Mouse (Mus musculus) heart, embryonic 16.5 days (tissue): Measurements from ENCODE around the gene Adprm. TPM values are rescaled to one million over a fixed set of nuclear protein-coding genes. Genes with fewer than 3 reads are reported as not detected.

Experiments
- ATAC-seq: fragments of 200-750 bp; cut with Nextera tagmentation; replicated peaks from 2 replicates; pipeline ENCODE4 v1.8.0; 2017; ENCODE audit warnings: moderate number of reproducible peaks; ENCODE audit not compliant: insufficient read depth, low FRiP score; ENCODE audit errors: extremely low read depth
- H3K27ac ChIP-seq: fragments of 300-500 bp; sonication (generic); 2 replicates; pipeline ENCODE4 v1.5.1; 2014; ENCODE audit warnings: mild to moderate bottlenecking, low read length, control low read depth, moderate library complexity
- H3K27me3 ChIP-seq: fragments of 300-500 bp; sonication (generic); 2 replicates; pipeline ENCODE4 v1.6.1; 2014; ENCODE audit warnings: low read length, mixed read lengths; ENCODE audit not compliant: control insufficient read depth, insufficient read depth
- H3K36me3 ChIP-seq: fragments of 300-500 bp; sonication (generic); 2 replicates; pipeline ENCODE4 v1.6.1; 2014; ENCODE audit not compliant: control insufficient read depth, insufficient read depth
- H3K4me1 ChIP-seq: fragments of 300-500 bp; sonication (generic); 2 replicates; pipeline ENCODE4 v1.6.1; 2014; ENCODE audit warnings: low read length, mixed read lengths; ENCODE audit not compliant: control insufficient read depth, insufficient read depth
- H3K4me2 ChIP-seq: fragments of 300-500 bp; sonication (generic); 2 replicates; pipeline ENCODE4 v1.6.1; 2014; ENCODE audit warnings: low read depth, mild to moderate bottlenecking, control low read depth, low read length
- H3K4me3 ChIP-seq: fragments of 300-500 bp; sonication (generic); 2 replicates; pipeline ENCODE4 v1.5.1; 2014; ENCODE audit warnings: mild to moderate bottlenecking, control low read depth, low read length
- H3K9ac ChIP-seq: fragments of 300-500 bp; sonication (generic); 2 replicates; pipeline ENCODE4 v1.6.1; 2014; ENCODE audit warnings: low read length, control low read depth
- H3K9me3 ChIP-seq: fragments of 300-500 bp; sonication (generic); replicated peaks from 2 replicates; pipeline ENCODE4 v1.6.1; 2016; ENCODE audit warnings: low read length; ENCODE audit not compliant: control insufficient read depth
- WGBS: fragments of 180-500 bp; shearing (Covaris S2); extraction: QIAGEN DNeasy Blood & Tissue Kit; methylation state at CpG from one replicate; pipeline ENCODE4 v1.1.7; 2014; 5-methylcytosine and 5-hydroxymethylcytosine counted together
- polyA plus RNA-seq: library from polyadenylated mRNA; unstranded; fragments of >200 nt; fragmentation: Nextera tagmentation; extraction: Ambion mirVana; gene quantifications from 2 replicates; pipeline ENCODE4 v1.2.1, GENCODE M21; 2015

Gene Adprm
- polyA plus RNA-seq = 19.9 and 22.8 TPM in 2 replicates

DNA sequence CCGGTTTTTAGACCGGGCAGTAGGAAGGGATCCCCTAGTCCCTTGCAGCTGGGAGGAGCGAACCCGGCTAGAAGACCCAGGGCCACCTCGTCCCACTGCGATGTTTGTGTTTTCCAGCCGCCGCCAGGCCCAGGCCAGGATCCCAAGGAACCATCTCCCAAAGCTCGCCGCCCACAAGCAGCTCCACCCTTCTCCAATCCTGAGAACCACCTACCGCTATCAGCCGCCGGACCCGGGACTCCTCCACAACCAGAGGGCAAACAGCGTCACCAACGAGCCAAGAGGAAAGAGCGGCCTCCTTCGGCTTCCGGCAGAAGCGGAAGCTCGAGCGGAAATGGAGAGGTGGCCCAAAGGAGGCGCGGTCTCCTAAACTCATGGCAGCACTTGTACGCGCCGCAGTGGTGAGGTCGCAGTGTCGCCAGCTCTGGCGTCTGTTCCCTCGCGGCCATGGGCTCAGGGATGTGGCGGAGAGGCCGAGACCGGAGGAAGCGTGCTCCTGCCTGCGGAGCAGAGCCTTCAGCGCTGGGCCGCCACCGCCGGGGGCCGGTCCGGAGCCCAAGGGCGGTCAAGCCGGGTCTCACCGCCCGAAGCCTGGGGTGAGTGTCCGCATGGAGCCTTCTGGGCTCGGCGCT, at the start of gene Adprm, which contains the start of gene Sco1:
Adprm (minus strand) TSS at position 274 of the 632 bp plus-strand sequence.
Sco1 (plus strand) TSS at position 350 of the 632 bp plus-strand sequence.
- no peaks in the 10 kb centered on the region for H3K9me3 ChIP-seq
- peaks cover 17% of the 10 kb centered on the region for H3K36me3 ChIP-seq
- peak within 1 kb of the TSS; percentile 78 for H3K4me2 ChIP-seq
- ATAC-seq = peak; percentile 94
- H3K9ac ChIP-seq = peak within 1 kb of the TSS; percentile 89
- peak within 1 kb of the TSS; percentile 92 for H3K27ac ChIP-seq
- H3K4me1 ChIP-seq = peaks cover 18% of the 10 kb centered on the region
- H3K27me3 ChIP-seq = no peaks in the 10 kb centered on the region
- H3K4me3 ChIP-seq = peak within 1 kb of the TSS; percentile 85
- under 1% methylated on average over 50 of the region's 50 CpGs for WGBS

DNA sequence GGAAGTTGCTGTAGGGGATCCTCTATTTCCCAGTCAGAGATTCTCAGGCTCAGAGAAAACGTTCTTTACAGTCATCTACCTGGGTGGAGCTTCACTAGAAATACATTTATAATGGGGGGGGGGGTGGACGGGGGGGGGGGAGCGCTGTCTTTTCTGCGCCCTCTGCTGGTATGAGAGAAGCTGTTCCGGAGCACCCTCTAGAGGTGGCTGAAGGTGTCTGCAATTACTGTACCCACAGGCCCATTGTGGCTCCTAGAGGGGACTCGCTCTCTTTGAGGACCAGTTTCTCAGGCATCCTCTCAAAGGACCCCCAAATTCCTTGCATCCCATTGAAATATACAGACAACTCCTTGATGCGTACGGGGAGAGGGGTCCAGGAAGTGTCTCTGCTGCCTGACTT, 49.3 kb upstream of the Adprm start:
- Histone ChIP-seq H3K27ac (no peak overlapping the region), H3K27me3 (peaks cover 3% of the 10 kb centered on the region; the same call in 1 of the 2 replicates), H3K4me3 (no peak overlapping the region), H3K9me3 (no peaks in the 10 kb centered on the region), H3K36me3 (no peaks in the 10 kb centered on the region), H3K4me1 (peaks cover 8% of the 10 kb centered on the region; the same call in 1 of the 2 replicates), H3K9ac (no peak overlapping the region), H3K4me2 (no peak overlapping the region)
- whole genome bisulfite sequencing = 23% methylated on average over 8 of the region's 8 CpGs
- ATAC-seq = no peak

DNA sequence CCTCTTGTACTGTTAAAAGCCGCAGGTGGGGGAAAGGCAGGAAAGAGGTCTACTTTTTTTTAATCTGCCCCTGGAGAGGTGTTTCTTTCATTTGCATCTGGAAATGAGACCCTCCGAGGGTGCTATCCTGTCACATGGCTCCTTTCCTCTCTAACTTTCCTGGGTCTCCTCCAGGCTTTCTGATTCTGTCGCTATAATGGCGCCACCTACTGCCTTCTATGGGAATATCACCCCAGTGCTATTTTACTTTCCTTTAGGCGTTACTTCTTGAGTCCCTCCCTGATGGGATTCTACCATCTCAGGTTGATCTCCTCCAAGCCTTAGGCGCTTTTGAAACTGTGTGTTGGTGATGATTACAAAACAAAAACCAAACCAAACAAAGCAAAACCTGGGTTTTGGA, 47.8 kb upstream of the Adprm start:
- Histone ChIP-seq H3K36me3 (no peaks in the 10 kb centered on the region), H3K4me1 (peaks cover 6% of the 10 kb centered on the region; the same call in 1 of the 2 replicates), H3K4me3 (no peak overlapping the region), H3K9me3 (no peaks in the 10 kb centered on the region), H3K4me2 (no peak overlapping the region), H3K27ac (no peak overlapping the region), H3K9ac (no peak overlapping the region), H3K27me3 (peaks cover 5% of the 10 kb centered on the region)
- no peak for ATAC-seq
- 28% methylated on average over 6 of the region's 6 CpGs for WGBS

DNA sequence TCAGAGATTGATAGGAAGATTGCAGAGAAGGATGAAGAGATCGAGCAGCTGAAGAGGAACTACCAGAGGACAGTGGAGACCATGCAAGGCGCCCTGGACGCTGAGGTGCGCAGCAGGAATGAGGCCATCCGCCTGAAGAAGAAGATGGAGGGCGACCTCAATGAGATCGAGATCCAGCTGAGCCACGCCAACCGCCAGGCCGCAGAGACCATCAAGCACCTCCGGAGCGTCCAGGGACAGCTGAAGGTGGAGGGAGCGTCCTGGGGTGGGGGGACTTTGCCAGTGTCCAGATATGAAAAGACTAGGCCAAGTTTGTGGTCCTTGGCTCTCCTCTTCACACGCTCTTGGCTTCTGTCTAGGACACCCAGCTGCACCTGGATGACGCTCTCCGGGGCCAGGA, 46.8 kb upstream of the Adprm start:
- no peak overlapping the region for H3K4me2 ChIP-seq
- no peak overlapping the region for H3K4me3 ChIP-seq
- no peaks in the 10 kb centered on the region for H3K4me1 ChIP-seq
- no peaks in the 10 kb centered on the region for H3K36me3 ChIP-seq
- ATAC-seq = no peak
- no peak overlapping the region for H3K27ac ChIP-seq
- 90% methylated on average over 16 of the region's 16 CpGs for WGBS
- H3K9ac ChIP-seq = no peak overlapping the region
- peaks cover 8% of the 10 kb centered on the region for H3K27me3 ChIP-seq
- no peaks in the 10 kb centered on the region for H3K9me3 ChIP-seq

DNA sequence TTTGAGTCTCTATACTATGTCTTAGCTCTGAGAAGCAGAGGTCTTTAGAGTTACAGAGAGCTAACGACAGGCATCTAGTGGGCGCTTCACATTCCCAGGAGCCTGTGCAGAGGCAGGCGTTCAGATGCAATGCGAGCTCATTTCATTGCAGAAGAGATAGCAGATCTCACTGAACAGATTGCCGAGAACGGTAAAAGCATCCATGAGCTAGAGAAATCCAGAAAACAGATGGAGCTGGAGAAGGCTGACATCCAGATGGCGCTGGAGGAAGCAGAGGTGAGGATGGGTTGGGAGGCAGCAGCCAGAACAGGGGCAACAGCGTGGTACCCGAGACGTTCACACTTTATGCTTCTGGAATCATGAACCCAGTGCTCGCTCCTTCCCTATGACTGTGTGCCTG, 46.0 kb upstream of the Adprm start:
- H3K9ac ChIP-seq = no peak overlapping the region
- H3K36me3 ChIP-seq = no peaks in the 10 kb centered on the region
- no peak overlapping the region for H3K4me2 ChIP-seq
- ATAC-seq = no peak
- no peak overlapping the region for H3K27ac ChIP-seq
- H3K27me3 ChIP-seq = peaks cover 11% of the 10 kb centered on the region
- no peaks in the 10 kb centered on the region for H3K4me1 ChIP-seq
- H3K4me3 ChIP-seq = no peak overlapping the region
- no peaks in the 10 kb centered on the region for H3K9me3 ChIP-seq
- WGBS = 76% methylated on average over 11 of the region's 11 CpGs

DNA sequence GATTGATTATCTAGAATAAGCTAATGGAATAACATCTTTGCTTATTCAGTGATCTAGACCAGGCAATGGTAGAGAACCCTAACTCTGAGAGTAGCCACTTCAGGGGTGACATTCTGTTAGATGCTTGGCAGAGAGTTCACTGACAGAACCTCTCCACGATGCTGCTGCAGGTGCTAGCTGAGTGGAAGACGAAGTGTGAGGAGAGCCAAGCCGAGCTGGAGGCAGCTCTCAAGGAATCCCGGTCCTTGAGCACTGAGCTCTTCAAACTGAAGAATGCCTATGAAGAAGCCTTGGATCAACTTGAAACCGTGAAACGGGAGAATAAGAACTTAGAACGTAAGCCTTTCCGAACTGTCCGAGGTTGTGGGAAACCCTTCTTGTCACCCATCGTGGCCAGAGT, 45.3 kb upstream of the Adprm start:
- peaks cover 11% of the 10 kb centered on the region for H3K27me3 ChIP-seq
- WGBS = 85% methylated on average over 10 of the region's 10 CpGs
- H3K9me3 ChIP-seq = no peaks in the 10 kb centered on the region
- H3K4me3 ChIP-seq = no peak overlapping the region
- no peaks in the 10 kb centered on the region for H3K4me1 ChIP-seq
- H3K27ac ChIP-seq = no peak overlapping the region
- H3K9ac ChIP-seq = no peak overlapping the region
- no peaks in the 10 kb centered on the region for H3K36me3 ChIP-seq
- ATAC-seq = no peak
- H3K4me2 ChIP-seq = no peak overlapping the region

DNA sequence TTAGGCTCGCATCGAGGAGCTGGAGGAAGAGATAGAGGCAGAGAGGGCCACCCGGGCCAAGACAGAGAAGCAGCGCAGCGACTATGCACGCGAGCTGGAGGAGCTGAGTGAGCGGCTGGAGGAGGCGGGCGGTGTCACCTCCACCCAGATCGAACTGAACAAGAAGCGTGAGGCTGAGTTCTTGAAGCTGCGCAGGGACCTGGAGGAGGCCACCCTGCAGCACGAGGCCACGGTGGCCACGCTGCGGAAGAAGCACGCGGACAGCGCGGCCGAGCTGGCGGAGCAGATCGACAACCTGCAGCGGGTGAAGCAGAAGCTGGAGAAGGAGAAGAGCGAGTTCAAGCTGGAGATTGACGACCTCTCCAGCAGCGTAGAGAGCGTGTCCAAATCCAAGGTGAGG, 42.1 kb upstream of the Adprm start:
- H3K4me1 ChIP-seq = no peaks in the 10 kb centered on the region
- no peak overlapping the region for H3K27ac ChIP-seq
- no peak overlapping the region for H3K9ac ChIP-seq
- ATAC-seq = no peak
- 56% methylated on average over 29 of the region's 29 CpGs for WGBS
- no peaks in the 10 kb centered on the region for H3K9me3 ChIP-seq
- no peak overlapping the region for H3K4me3 ChIP-seq
- H3K36me3 ChIP-seq = no peaks in the 10 kb centered on the region
- H3K27me3 ChIP-seq = peaks cover 9% of the 10 kb centered on the region
- H3K4me2 ChIP-seq = no peak overlapping the region

DNA sequence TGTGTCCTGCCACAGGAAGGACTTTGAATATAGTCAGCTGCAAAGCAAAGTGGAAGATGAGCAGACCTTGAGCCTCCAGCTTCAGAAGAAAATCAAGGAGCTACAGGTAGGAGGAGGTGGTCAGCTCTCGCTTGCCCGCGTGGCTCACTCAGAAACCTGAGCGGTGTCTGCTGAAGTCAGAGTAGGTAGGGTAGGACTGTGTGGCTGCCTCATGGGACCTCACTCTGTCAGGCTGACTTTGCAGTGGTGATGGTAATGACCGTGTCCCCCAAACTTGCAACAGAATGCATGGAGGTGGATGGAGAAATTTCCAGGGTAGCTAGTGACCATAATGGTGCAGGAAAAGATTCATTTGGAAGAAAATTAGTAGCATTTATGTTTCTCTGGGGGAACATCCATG, 41.3 kb upstream of the Adprm start:
- Histone ChIP-seq H3K9me3 (no peaks in the 10 kb centered on the region), H3K27ac (no peak overlapping the region), H3K36me3 (no peaks in the 10 kb centered on the region), H3K4me3 (no peak overlapping the region), H3K27me3 (peaks cover 8% of the 10 kb centered on the region), H3K9ac (no peak overlapping the region), H3K4me1 (no peaks in the 10 kb centered on the region), H3K4me2 (no peak overlapping the region)
- ATAC-seq = no peak
- 94% methylated on average over 5 of the region's 5 CpGs for WGBS

DNA sequence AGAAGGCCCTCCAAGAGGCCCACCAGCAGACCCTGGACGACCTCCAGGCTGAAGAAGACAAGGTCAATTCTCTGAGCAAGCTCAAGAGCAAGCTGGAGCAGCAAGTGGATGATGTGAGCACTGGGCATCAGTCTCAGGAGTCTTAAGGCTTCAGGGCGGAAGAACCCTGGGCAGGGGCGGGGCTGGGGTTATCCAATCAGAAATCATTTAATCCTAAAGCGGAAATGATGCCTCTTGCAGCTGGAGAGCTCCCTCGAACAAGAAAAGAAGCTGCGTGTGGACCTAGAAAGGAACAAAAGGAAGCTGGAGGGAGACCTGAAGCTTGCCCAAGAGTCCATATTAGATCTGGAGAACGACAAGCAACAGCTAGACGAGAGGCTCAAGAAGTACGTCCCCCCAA, 40.8 kb upstream of the Adprm start:
- H3K4me3 ChIP-seq = no peak overlapping the region
- no peak overlapping the region for H3K9ac ChIP-seq
- H3K27me3 ChIP-seq = peaks cover 8% of the 10 kb centered on the region
- H3K9me3 ChIP-seq = no peaks in the 10 kb centered on the region
- H3K27ac ChIP-seq = no peak overlapping the region
- no peaks in the 10 kb centered on the region for H3K4me1 ChIP-seq
- no peak for ATAC-seq
- 72% methylated on average over 9 of the region's 9 CpGs for WGBS
- H3K4me2 ChIP-seq = no peak overlapping the region
- no peaks in the 10 kb centered on the region for H3K36me3 ChIP-seq
